Mouse (Mus musculus) gastrocnemius, postnatal 25 days (tissue): ENCODE results near the gene Nt5m. TPM values are rescaled to one million over a fixed set of nuclear protein-coding genes. Genes with fewer than 3 reads are reported as not detected.

Experiments
- DNase-seq: peaks from one replicate; pipeline ENCODE4 v3.0.0; 2022
- total RNA-seq, 2 experiments: library from RNA; stranded (reverse); gene quantifications; 1 replicate in 1 of 2; 2 replicates in 1 of 2; pipeline ENCODE4 v1.2.3; 2021

Nt5m gene
- total RNA-seq, 2 experiments from 2014 or later: 18.0 to 24.5 TPM

DNA sequence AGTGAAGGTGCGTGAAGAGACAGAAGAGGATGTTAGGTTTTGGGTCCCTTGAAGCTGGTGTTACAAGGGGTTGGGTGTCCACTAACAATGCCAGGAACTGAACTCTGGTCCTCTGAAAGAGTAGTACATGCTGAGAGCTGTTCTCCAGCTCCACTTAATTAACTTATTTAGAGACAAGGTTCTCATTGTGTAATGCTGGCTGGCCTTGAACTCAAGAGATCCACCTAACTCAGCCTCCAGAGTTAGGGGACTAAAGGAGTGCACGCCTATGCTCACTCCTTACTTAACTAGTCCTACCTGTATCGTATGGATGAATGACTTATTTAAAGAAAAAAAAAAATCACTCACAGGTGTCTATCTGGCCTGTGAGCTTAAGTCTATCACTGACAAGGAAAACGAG, 821 bp upstream of the Nt5m start:
- DNase-seq: no peak

DNA sequence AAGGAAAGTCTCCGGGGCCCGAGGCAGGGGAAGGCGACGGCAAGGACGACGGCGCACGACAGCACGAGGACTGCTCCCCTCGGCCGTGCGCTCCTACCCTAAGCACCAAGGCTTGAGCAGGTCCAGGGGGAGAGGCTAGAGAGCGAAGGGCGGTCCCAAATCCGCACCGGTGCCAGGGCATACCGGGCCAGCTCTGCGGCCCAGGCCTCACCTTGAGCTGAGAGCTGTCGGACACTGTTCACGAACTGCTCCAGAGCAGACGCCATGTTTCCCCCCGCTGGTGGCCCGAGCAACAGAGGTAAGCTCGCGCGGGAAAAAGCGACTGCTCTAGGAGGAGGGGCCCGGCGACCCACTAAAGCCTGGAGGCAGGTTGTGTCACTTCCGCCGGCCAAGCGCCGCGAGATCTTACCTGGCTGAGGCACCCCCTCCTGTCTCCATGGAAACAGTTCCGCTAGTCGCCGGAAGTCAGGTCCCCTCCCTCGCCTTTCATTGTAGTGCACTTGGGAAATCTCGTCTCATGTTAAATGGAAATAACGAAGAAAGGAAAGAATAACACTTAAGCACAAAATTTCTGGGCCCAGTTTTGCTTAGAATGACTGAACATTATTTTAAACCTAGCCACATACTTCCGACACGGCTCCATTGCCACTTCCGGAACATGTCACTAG, 346 bp downstream of the Nt5m start, which contains the start of gene Cops3:
TSS of gene Cops3 (minus strand) at position 380 of the 668 bp plus-strand sequence.
- peak; percentile 95 for DNase-seq

DNA sequence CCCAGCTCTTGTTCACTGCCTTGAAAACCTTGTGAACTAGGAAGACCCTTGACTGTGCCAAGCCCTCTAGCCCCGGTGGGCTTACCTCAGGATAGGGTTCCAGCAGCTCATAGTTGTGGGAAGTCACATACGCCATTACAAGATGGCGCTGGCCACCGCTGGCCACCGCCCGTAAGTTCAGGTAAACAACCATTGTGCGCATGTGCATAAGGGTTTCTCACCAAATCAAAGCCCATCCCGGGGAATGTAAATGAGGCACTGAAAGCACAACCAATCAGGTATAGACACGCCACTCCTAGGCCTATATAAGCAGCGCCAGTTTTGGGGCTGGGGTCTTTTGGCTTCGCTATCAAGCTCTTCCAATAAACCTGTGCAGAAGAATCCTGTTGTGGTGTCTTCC, 7.1 kb downstream of the Nt5m start:
- DNase-seq: no peak

DNA sequence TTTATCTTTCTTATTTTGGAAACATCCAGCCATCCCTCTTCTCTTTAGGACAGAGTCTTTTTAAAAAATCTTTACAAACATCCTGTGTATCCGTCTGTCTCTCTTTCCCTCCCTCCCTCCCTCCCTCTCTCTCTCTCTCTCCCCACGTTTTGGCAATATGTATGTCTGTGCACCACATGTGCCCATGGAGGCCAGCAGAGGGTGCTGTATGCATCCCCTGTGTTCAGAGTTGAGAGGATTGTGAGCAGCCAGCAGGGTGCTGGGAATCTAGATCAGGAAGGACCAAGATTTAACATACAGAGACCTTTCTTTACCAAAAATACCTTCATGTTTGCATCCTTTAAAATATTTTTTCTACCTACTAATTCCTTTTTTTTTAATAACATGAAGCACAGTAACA, 7.9 kb downstream of the Nt5m start:
- DNase-seq: peak; percentile 12

DNA sequence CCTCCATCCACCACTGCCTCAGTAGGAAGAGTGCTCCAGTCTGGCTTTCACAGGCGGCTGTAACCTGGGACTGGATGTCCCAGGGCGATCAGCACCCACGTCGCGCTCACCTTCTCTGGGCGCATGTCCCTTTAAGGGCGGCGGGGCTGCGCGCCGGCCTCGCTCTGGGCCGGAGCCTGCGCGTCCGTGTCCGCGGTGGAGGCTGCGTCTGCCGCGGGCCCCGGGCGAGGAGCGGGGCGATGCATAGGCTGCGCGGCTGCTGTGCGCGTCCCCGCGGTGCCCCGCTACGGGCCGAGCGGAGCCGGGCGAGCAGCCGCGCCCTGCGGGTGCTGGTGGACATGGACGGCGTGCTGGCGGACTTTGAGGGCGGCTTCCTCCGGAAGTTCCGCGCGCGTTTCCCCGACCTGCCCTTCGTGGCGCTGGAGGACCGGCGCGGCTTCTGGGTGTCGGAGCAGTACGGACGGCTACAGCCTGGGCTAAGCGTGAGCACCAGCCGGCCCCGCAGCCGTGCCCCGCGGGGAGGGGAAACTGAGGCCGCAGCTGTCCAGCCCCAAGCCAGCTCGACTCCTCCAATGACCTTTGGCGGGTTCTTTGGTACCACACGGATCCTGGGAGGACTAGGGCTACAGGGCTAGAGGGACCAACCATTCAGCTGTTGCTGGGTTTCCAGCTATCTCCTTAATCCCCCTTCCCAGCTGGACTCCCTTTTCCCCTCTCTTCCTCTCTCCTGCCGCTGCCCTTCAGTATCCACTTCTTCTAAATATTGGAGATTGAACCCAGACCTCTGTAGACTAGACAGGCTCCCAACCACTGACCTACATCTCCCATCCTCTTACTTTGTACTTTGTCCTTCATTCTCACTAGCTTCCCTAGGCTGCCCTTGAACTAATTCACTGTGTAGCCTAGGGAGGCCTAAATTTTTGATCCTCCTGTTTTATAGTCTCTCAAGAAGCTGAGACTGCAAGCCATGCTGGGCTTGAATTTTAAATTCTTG, 8.9 kb downstream of the Nt5m start:
- peak; percentile 75 for DNase-seq

DNA sequence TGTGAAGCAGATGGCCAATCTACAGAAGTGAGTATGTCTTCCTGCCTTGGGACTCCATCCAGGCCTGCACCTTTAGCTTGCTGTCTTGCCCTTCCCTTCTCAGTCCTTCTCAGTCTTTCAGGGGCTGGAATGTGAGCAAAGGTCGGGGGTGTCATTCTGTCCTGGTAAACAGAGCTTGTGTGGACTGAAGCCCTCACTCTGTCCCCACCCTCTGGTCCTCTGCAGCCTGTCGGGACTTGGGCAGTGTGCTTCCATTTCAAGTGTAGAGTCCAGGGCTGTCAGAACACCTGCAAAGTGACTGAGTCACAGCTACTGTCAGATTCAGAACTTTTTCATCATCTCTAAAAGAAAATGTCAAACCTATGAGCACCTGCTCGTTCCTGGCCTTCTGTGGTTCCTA, 13.6 kb downstream of the Nt5m start:
- no peak for DNase-seq

DNA sequence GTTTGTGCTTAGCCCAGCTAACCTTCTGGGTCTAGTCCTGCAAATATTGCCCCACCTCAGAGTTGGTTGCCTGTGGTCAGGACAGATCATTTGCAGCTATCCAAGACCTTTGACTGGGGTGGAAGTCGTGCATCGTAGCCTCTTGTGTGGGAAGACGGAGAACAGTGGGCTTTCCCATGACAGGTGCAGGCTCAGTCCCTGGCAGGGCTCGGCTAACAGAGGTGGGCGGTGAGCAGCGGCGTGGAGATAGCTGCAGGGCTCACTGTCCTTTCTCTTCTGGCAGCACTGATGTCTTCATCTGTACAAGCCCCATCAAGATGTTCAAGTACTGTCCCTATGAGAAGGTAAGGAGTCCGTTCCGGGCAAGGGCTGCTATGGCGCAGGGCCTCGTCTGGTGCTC, 21.2 kb downstream of the Nt5m start:
- no peak for DNase-seq

DNA sequence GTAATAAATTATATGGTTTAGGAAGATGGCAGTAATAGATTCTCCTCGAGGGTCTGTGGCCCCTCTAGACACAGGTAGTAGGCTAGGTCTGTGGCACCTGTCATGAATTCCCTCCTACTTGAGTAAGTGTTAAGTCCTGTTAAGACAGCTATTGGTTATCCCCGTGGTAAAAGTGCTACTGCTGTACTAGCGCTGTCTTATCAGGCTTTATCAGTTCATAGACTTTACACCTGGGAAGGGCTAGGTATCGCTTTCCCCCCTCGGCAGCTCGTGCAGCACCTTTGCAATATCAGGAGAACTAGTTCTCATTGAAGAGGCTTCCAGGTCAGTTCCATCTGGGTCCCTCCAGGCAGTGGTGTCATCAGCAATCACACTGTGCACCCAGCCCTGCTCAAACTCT, 25.1 kb downstream of the Nt5m start:
- DNase-seq: no peak

DNA sequence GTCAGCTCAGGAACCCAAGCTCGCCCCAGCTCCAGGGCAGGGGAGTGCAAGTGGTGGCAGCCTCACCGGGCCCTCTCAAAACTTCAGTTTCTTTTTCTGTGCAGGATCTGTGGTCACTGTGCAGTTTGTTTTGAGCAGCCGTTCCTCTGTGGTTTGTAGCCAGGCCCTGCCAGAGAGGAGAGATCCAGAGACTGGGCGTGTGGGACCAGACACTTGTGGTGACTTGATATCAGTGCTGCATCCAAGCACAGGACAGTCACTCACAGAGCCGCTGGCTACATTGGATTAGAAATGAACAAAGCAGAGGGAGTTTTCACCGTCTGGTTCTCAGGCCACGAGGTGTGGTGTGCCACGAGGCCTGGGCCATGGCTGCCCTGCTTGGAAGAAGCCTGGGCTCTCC, 32.9 kb downstream of the Nt5m start:
- DNase-seq: no peak

DNA sequence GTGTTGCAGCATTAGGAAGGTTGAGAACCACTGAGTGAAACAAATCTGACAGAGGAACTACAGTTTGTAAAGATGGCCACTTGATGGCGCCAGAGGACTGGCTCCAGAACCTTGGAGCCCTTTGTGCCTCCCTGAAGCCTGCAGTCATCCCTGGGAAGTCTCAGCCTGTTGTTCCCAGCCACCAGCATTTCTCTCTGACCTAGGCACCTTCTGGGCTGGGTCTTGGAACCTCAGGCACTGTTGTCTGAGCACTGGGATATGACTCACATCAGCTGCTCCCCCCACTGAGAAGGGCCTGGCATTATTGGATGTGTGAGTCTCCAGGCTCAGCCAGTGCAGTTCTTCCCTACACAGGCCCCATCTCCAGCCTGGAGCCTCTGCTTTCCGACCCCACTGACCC, 40.8 kb downstream of the Nt5m start:
- DNase-seq: peak; percentile 47

DNA sequence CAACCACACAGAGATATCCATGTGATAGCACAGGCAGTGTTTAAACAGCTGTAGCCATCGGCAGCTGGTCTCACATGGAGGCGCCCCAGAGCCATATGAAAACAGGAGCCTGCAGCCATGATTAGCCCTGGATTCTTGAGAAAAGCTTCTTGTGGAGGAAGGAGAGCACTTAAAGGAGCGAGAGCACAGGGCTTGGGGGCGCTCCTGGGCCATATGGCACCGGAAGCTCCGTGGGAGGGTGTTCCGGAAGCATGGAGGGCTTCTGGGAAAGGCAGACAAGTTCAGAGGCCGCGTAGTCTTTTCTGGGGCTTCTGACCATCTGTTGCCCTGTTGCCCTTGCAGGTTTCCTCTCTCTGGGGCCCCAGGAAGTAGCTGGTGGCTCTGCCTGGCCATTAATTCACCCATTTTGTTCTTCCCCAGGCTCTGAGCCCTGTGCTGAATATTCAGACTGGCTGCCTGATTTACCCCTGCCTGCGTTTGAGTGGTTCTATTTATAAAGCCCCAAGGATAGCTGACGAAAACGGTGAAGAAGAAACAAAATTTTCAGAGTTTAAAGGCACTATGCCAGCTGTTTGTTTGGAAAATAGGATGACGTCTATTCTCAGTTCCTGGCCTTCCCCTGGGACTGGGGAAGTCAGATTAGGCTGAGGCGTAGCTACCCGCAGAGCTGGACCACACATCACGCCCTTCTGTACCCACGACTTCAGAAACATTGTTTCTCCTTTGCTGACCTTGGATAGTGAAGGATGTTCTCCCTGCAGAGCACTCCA, 46.2 kb downstream of the Nt5m start:
- DNase-seq: no peak

DNA sequence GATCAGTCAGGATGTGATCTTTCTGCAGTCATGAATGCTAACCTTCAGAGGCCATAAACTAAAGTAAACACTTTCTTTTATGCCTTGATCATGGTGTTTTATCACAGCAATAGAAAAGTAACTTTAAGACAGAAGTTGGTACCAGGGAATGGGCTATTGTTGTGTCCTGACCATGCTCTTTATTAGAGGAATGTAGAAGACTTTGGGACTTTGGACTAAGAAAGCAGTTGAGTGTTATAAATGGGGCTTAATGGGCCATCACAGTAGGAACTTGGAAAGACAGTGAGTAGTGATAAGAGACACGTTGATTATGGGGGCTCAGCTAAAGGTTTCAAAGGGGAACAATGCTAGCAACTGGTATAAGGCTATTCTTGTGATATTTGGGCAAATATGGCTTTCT, 47.7 kb downstream of the Nt5m start:
- no peak for DNase-seq

DNA sequence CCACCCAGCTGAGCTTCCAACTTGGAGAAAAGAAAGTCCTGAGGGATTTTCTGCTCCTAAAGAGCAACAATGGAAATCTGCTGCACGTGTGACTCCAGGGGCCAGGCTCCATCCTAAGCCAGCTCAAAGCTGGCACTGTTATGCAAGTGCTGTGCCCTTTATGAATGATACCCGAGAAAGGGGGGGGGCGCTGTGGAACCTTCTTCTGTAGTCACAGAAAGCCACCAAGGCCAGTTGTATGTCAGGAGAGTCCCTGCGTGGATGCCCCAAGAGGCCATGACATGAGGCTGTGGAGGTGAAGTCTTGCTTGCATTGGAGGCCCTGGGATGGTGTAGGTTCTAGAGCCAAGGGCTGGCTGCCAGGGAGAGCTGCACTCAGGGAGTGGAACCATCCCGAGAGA, 48.9 kb downstream of the Nt5m start:
- DNase-seq: no peak

DNA sequence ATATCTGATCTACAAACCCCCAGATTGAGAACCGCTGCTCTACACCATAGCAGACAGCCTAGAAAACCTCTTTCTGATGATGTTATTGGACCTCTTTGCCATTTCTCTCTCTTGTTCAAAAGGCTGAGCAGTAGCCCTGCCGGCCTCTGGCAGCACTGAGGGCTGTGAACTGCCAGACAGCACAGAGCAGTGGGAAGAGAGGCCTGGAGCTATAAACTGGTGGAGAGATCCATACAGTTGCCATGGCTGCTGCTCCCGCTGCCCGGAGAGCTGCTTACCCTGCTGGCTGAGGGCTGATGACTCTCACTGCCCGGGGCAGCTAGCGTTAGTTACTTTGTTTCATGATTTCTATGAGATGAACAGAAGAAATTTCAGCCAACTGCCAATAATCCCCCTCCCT, 52.6 kb downstream of the Nt5m start:
- no peak for DNase-seq

DNA sequence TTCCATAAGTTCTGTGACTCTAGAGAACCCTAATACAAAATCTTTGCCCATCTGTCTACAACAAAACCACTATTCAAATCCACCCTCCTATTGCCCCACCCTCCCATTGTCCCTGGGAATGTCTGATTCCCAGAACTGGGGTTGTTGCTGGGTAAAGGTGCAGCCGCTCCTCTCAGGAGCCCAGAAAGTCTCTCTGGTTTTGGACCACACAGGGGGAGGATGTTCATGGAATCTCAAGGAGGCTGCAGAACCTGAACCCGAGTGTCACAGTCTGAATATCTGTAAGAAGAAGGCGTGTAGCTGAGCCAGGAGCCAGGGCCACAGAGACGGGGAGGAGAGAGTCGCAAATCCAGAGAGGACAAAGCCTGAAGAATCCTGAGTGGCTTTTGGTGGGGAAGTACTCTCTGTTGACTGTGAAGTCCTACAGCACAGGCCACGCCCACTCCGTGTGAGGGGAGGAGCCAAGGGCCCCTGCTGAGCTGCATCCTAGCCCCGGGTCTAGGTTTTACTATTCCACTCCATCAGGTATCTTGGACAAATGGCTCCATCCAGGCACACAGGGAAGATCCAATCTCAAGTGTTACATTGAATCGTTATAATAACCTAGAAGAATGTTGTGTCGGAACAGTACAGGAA, 54.0 kb downstream of the Nt5m start:
- DNase-seq: no peak

DNA sequence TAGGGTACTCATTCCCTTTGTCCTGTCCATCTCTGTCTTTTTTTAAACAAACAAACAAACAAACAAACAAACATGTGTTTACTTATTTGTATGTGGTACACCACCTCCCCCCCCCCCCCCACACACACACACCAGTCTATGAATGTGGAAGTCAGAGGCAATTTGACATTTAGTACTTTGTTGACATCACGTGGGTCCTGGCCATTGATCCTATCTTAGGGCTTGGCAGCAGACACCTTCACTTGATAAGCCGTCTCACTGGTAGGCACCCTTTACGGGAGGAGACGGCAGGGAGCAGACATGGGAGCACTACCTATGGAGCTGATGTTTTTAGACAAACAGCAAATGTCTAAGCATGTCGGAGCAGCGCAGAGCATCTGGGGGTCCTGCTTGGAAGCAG, 55.7 kb downstream of the Nt5m start:
- DNase-seq: no peak

DNA sequence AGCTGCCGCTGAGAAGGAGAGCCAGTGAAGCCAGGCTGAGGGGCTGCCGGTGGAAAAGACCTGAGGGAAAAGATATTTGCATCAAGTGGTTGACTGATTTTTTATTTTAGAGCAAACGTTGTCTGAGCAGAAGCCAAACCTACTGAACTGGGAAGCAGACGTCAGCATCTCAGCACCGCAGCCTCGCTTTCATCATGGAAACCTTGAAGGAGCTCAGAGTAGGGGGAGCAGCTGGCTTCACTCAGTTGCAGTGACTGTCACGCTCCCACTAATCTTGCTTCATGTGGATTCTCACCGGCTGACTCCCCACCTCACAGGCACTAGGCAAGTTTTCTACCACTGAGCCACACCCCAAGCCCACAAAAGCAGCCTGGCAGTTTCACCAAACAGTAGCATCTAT, 56.1 kb downstream of the Nt5m start:
- DNase-seq: no peak

DNA sequence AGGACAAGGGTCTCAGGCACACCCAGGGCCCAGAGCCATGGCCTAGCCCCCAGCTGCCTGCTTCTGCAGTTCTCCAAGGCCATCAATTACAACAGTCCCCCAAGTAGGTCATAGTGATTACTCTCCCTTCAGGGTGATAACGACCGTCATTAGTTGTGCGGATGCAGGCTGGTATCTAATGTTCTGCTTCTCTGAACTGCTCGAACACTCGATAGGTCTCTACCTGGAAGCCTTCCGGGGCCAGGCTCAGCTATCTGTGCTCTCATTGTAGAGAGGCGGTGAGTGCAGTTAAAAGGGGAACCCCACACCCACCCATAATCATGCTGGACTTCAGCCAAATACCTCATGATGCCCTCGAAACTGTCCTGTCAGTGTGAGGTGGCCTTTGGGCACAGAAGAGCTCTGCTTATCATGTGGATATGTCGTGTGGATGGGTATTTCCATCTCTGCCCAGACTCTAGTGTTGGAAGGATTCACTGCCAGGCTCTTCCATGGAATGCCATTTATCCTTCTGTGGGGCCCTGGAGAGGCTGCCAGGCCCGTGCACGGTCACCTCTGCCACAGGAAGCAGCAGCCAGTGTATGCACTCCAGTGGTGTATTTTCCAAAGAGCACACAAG, 58.8 kb downstream of the Nt5m start:
- no peak for DNase-seq

DNA sequence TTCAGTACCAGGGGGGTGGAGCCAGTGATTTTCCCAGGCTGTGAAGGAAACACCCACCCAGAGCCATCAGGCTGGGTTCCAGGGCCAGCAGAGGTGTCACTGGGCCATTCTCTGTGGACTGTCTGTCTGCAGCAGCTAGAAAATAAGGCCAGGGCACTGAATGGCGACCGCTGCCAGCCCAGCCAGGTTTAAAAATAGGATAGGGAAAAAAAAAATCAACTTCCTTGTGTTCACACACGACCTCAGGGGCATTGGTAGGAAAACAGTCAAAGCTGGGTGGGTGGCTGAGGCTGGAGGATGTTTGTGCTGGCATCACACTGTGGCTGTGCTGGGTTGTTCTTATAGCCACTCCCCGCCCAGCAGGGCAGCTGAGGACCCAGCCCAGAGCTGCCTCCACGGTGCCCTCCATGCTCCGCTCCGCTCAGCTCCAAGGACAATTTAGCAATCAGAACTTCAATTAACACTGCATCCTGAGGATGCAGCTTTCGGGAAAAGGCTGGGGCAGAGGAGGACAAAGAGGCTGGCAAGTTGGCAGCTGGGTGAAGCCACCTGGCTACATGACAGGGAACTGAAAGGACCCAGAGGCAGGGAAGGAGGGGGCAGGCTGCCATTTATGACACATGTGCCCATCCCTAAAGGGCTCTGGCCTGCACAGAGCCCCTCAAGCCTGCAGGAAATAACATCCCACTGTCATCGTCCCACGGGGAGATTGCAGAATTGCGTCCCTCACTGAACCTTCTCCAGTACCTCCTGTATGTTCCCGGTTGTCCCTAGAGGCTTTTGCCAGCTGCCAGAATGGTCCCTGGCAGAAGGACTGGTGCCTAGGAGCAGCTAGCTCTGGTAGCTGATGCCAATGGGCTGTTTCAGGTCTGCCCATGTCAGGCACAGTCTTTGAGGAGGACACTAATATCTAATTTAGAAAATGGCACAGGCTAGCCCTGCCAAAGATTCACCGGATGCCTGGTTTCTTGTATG, 60.8 kb downstream of the Nt5m start:
- DNase-seq: peak; percentile 41

DNA sequence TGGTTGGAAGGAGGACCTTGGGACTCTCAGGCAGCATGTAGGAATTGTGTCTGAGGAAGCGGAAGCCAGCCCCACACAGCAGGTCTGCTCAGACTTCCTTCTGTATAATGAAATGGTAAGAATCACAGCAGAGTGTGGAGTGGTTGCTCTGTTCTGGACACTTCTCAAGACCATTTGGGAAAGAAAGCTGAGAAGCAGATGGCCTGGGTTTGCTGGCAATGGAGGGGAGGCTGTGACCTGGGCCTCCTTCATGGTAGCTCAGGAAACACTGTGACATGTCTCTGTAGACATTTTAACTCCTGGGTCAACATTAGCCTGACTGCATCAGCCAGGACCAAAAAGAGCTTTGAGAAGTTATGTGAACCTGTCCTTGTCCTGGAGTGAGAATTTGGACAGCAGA, 61.7 kb downstream of the Nt5m start:
- DNase-seq: no peak
